Mouse (Mus musculus): Measurements from ENCODE around the gene Rasgrf1.

DNA sequence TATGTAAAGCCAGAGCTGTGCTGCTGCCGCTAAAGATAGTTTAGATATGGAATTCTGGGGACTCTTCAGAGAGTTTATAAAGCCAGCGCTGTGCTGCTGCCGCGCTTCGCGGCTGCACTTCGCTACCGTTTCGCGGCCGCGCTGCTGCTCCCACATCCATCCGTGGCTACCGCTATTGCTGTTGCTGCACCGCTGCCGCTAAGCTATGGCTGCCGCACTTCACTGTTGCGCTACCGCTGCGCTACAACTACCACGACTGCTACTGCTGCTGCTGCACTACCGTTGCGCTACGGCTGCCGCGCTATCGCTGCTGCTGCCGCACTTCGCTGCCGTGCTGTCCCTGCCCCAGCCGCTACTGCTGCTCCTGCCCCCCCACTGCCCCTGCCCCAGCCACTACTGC, 30.1 kb upstream of the Rasgrf1 start:
- TF ChIP-seq POLR2A (IDR thresholded peaks at IDR 0.05; ENCODE audit: low read depth, low read length) (no peak), CTCF (IDR thresholded peaks at IDR 0.05; ENCODE audit: borderline replicate concordance, insufficient read depth, low read length) (no peak)
